Mouse (Mus musculus) heart, embryonic 16.5 days (tissue): ENCODE measurements at regions not wholly inside any gene's neighbourhood (a gene's known extent, or its start where the extent isn't known, plus 50 kb on each side); places are given as distances from the start of the nearest gene placed in this dataset.
"Not testable (repeated sequence)": the region's sequence is repeated elsewhere in the genome, so short reads cannot be mapped to it uniquely, and the experiment has no call there.

ENCODE experiments used
- ATAC-seq: fragments of 200-750 bp; cut with Nextera tagmentation; replicated peaks from 2 replicates; pipeline ENCODE4 v1.8.0; 2017; ENCODE audit warnings: moderate number of reproducible peaks; ENCODE audit not compliant: insufficient read depth, low FRiP score; ENCODE audit errors: extremely low read depth
- H3K27ac ChIP-seq: fragments of 300-500 bp; sonication (generic); 2 replicates; pipeline ENCODE4 v1.5.1; 2014; ENCODE audit warnings: mild to moderate bottlenecking, low read length, control low read depth, moderate library complexity
- H3K27me3 ChIP-seq: fragments of 300-500 bp; sonication (generic); 2 replicates; pipeline ENCODE4 v1.6.1; 2014; ENCODE audit warnings: low read length, mixed read lengths; ENCODE audit not compliant: control insufficient read depth, insufficient read depth
- H3K36me3 ChIP-seq: fragments of 300-500 bp; sonication (generic); 2 replicates; pipeline ENCODE4 v1.6.1; 2014; ENCODE audit not compliant: control insufficient read depth, insufficient read depth
- H3K4me1 ChIP-seq: fragments of 300-500 bp; sonication (generic); 2 replicates; pipeline ENCODE4 v1.6.1; 2014; ENCODE audit warnings: low read length, mixed read lengths; ENCODE audit not compliant: control insufficient read depth, insufficient read depth
- H3K4me2 ChIP-seq: fragments of 300-500 bp; sonication (generic); 2 replicates; pipeline ENCODE4 v1.6.1; 2014; ENCODE audit warnings: low read depth, mild to moderate bottlenecking, control low read depth, low read length
- H3K4me3 ChIP-seq: fragments of 300-500 bp; sonication (generic); 2 replicates; pipeline ENCODE4 v1.5.1; 2014; ENCODE audit warnings: mild to moderate bottlenecking, control low read depth, low read length
- H3K9ac ChIP-seq: fragments of 300-500 bp; sonication (generic); 2 replicates; pipeline ENCODE4 v1.6.1; 2014; ENCODE audit warnings: low read length, control low read depth
- H3K9me3 ChIP-seq: fragments of 300-500 bp; sonication (generic); replicated peaks from 2 replicates; pipeline ENCODE4 v1.6.1; 2016; ENCODE audit warnings: low read length; ENCODE audit not compliant: control insufficient read depth
- WGBS: fragments of 180-500 bp; shearing (Covaris S2); extraction: QIAGEN DNeasy Blood & Tissue Kit; methylation state at CpG from one replicate; pipeline ENCODE4 v1.1.7; 2014; 5-methylcytosine and 5-hydroxymethylcytosine counted together

GRCm38 (mm10) chr5:3141841-3142240 is 199.4 kb upstream of the Cdk6 start:
- H3K9ac ChIP-seq, H3K4me3 ChIP-seq, H3K27me3 ChIP-seq, H3K9me3 ChIP-seq, ATAC-seq, H3K27ac ChIP-seq, H3K36me3 ChIP-seq, H3K4me2 ChIP-seq, H3K4me1 ChIP-seq: not testable (repeated sequence)
- WGBS, result 85% methylated on average over 11 of the region's 11 CpGs

GRCm38 (mm10) chr5:3146544-3147295 is 194.6 kb upstream of the Cdk6 start:
- H3K4me2 ChIP-seq, ATAC-seq, H3K9me3 ChIP-seq, H3K4me3 ChIP-seq, H3K27ac ChIP-seq, H3K4me1 ChIP-seq, H3K36me3 ChIP-seq, H3K27me3 ChIP-seq, H3K9ac ChIP-seq: not testable (repeated sequence)
- 44% methylated on average over 8 of the region's 11 CpGs for WGBS

- WGBS, result 77% methylated on average over 5 of the region's 5 CpGs
- not testable (repeated sequence) for ATAC-seq, H3K36me3 ChIP-seq, H3K27me3 ChIP-seq, H3K9me3 ChIP-seq, H3K4me3 ChIP-seq, H3K27ac ChIP-seq, H3K4me1 ChIP-seq, H3K9ac ChIP-seq, H3K4me2 ChIP-seq
Measured at GRCm38 (mm10) chr5:3149886-3150285, 191.4 kb upstream of the Cdk6 start.

- H3K9ac ChIP-seq, H3K4me2 ChIP-seq, H3K36me3 ChIP-seq, ATAC-seq, H3K4me1 ChIP-seq, H3K27me3 ChIP-seq, H3K27ac ChIP-seq, H3K9me3 ChIP-seq, H3K4me3 ChIP-seq: not testable (repeated sequence)
- WGBS, result 70% methylated on average over 4 of the region's 4 CpGs
Measured at GRCm38 (mm10) chr5:3150766-3151165, 190.5 kb upstream of the Cdk6 start.

GRCm38 (mm10) chr5:3151534-3152148 is 189.6 kb upstream of the Cdk6 start:
- WGBS, result 20% methylated on average over 11 of the region's 12 CpGs
- not testable (repeated sequence) for H3K4me1 ChIP-seq, H3K27me3 ChIP-seq, H3K9ac ChIP-seq, H3K27ac ChIP-seq, H3K9me3 ChIP-seq, ATAC-seq, H3K36me3 ChIP-seq
- H3K4me3 ChIP-seq, result peak overlapping the region; percentile 35
- H3K4me2 ChIP-seq, result peak overlapping the region; percentile 64

- H3K4me2 ChIP-seq, result peak overlapping the region; percentile 64
- H3K4me1 ChIP-seq, H3K27me3 ChIP-seq, H3K36me3 ChIP-seq, H3K9me3 ChIP-seq, H3K27ac ChIP-seq: not testable (repeated sequence)
- ATAC-seq, result peak; percentile 89
- WGBS, result 25% methylated on average over 26 of the region's 26 CpGs
- H3K4me3 ChIP-seq, result peak overlapping the region; percentile 35
- H3K9ac ChIP-seq, result peak overlapping the region; percentile 47
Measured at GRCm38 (mm10) chr5:3152149-3152865, 189.0 kb upstream of the Cdk6 start.

- H3K27ac ChIP-seq, H3K36me3 ChIP-seq, H3K4me2 ChIP-seq, H3K4me3 ChIP-seq, H3K27me3 ChIP-seq, H3K9me3 ChIP-seq, H3K4me1 ChIP-seq, H3K9ac ChIP-seq, ATAC-seq: not testable (repeated sequence)
- 88% methylated on average over 2 of the region's 2 CpGs for WGBS
Measured at GRCm38 (mm10) chr5:3165511-3165910, 175.8 kb upstream of the Cdk6 start.

GRCm38 (mm10) chr5:3166496-3166895 is 174.8 kb upstream of the Cdk6 start:
- H3K36me3 ChIP-seq, H3K4me2 ChIP-seq, H3K9ac ChIP-seq, ATAC-seq, H3K4me3 ChIP-seq, H3K27me3 ChIP-seq, H3K4me1 ChIP-seq, H3K27ac ChIP-seq, H3K9me3 ChIP-seq: not testable (repeated sequence)
- WGBS, result 79% methylated on average over 2 of the region's 2 CpGs

- not testable (repeated sequence) for H3K4me2 ChIP-seq, H3K4me3 ChIP-seq, ATAC-seq, H3K9me3 ChIP-seq, H3K36me3 ChIP-seq, H3K9ac ChIP-seq, H3K27ac ChIP-seq, H3K27me3 ChIP-seq
- WGBS, result 88% methylated on average over 13 of the region's 13 CpGs
- peaks cover 11% of the 10 kb centered on the region for H3K4me1 ChIP-seq
Measured at GRCm38 (mm10) chr5:3193592-3193991, 147.7 kb upstream of the Cdk6 start.
